Mouse (Mus musculus): ENCODE data around the gene Icmt.
A peak's percentile ranks its signal among the peaks of the same experiment; 100 is the strongest.

The Icmt gene

DNA sequence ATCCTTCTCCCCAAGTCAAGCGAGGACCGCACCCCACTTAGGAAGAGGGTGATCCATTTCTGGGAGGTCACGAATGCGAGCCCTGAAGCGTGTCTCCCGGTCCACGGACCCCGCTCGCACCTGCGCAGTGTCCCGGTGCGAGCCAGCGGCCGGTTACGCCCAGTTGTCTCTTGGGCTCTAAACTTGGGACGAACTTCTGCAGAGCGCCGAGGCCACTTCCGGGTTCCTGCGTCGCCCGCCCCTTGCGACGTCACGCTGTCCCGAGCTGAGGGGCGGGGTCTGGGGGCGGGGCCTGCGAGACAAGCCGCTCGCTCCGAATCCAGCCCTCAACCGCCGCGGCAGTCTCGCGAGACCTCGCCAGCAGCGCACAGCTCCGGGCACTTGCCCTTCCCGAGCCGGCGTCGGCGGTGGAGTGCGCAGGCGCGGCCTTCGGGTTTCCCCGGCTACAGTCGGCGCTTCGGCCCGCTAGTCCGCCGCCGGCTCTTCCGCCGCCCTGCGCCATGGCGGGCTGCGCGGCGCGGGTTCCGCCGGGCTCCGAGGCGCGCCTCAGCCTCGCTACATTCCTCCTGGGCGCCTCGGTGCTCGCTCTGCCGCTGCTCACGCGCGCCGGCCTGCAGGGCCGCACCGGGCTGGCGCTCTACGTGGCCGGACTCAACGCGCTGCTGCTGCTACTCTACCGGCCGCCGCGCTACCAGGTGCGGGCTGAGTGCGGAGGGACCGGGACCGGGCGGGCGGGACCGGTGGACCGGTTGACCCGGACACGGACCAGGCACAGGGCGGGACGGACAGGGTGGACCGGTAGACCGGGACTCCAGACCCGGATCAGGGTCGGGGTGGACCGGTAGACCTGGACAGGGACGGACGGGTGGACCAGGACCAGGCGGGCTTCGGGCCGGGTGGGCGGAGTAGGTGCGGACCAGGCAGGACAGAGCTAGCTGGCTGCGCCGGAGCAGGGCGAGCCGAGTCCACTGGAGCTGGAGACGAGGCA is at the start of gene Icmt:
Icmt (plus strand) TSS at position 354 of the 988 bp plus-strand sequence.
- peak; percentile 99 for DNase-seq (ENCODE audit: inconsistent ontology term)

DNA sequence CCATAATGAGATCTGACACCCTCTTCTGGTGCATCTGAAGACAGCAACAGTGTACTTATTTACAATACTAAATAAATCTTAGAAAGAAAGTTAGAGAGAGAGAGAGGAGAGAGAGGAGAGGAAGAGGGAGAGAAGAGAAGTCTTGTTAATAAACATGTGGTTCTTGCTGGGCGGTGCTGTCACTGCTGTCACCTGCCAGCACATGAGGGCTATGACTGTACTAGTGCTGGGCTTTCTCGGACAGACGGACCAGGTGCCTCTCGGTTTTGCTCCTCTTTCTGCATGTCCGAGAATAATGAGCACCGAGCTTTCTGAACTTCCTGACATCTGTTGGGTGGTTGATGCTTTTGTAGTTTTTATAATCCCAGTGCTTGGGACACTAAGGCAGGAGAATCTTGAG is 46.4 kb upstream of the Icmt start:
- DNase-seq (ENCODE audit: inconsistent ontology term): no peak

DNA sequence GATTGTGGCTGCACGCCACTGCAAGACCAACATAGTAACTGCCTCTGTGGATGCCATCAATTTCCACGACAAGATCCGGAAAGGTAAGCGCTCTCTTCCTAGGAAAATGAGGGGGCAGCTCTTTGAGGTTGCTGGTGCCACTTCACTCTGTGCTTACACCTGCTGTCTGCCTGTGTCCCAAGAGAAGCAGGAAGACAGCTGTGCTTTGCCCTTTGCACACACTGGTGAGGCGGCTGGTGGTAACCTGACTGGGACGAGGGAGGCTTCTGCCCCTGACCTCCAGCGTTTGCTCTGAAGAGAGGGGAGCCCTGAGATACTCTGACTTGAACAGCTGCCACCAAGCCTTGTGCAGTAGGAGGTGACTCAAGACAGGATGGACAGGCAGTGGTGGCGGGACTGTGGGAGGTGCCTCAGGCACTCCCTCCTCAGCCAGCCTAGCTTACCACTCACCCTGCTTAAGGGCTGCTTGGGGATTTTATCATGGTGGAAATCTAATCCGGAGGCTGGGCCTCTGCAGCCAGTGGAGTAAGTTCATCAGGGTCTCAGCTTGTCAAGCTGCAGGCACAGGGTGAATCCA is 43.8 kb upstream of the Icmt start:
- no peak for DNase-seq (ENCODE audit: inconsistent ontology term)

DNA sequence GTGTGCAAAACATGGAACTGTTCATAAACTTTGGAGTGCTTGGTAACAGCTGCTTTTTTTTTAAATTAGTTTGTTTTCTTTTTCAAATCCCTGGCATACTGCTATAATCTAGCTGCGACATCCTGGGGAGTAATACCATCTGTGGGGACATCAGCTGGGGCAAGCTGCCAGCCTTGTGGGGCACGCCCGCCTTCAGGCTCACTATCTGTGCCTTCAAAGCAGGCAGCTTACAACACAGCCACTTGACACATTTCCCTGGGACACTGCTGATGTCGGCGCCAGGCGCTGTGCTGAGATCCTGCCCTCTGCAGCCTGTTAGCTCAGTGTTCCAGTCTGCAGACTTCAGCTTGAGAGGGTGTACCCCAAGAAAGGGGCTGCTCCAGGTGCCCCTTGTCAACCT is 40.0 kb upstream of the Icmt start:
- peak; percentile 51 for DNase-seq (ENCODE audit: inconsistent ontology term)

DNA sequence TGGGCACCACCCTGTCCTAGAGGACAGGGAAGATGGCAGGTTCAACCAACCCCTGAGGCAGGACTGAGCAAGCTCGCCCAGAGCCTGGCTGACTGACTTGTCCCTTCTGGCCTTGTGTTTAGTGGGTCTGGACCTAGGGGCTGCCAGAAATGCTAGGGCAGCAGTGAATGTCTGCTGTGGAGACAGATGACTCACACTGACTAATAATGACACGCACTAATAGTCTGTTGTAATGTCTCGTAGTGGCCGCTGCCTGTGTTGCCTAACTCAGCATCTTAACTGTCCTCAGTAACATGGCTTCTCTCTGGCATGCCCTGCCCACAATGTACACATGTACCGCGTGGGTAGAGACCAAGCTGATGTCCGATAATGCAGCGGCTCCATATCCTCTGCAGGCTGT is 36.6 kb upstream of the Icmt start:
- DNase-seq (ENCODE audit: inconsistent ontology term): peak; percentile 57

DNA sequence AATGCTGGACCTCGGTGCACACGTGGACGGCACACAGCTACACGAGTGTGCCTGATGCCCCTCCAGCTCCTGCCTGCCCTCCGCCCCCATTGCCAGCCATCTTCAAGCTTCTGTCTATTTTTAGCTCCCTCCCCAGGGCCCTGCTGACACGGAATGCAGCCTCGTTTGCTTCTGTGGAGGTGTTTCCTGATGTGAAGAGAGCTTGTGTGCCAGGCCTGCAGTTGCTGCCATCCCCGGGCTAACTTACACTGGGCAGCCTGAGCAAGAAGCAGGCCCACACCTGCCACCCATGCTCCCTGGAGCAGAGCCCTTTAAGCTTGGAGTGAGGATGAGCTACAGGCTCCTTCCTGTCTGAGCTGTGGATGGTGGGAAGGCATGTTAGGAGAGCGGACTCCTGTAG is 34.8 kb upstream of the Icmt start:
- DNase-seq (ENCODE audit: inconsistent ontology term): no peak

DNA sequence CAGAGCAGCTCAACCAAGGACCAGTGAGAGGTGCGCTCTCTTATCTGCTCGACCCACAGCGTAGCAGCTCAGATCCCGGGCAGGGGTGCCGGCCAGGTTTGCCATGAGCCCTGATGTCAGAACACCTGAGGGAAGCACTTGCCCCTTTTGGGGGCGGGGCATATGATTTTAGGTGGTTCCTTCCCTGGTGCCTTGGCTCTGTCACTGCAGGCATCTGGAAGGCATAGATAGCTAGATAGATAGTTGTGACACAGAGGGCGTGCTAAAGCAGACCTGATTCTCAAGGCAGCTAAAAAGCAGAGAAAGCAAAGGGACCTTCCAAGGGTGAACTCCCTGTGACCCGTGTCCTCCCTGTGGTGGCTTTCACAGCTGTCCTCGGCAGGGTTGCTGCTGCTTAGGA is 33.9 kb upstream of the Icmt start:
- no peak for DNase-seq (ENCODE audit: inconsistent ontology term)

DNA sequence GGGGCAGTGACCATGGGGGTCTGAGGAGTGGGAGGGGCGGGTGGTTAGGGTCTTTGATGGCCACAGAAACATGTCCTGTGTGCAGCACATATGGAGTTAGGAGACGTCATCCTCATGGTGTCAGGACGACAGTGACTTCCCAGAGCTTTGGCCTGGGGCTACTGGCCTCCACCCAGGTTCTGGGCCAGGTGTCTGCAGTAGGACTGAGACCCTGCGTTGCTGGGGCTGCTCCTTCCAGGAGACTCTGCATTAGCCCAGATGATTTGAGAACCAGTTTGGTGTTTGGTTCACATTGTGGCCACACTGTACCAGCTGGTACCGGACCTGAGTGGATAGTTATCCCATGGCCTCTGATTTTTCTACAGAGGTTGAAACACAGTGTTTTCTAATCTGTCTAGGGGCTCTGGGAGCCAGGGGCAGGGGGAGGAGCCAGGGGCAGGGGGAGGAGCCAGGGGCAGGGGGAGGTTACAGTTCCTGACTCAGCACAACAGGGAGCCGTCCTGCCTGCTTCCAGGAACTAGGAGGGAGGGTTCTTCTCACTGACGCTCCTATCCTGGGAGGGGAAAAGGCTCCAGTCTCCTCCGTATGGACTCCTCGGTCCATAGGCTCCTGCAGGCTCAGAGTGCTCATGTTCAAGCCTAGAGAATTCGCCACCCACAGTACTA is 33.4 kb upstream of the Icmt start:
- DNase-seq (ENCODE audit: inconsistent ontology term): peak; percentile 64

DNA sequence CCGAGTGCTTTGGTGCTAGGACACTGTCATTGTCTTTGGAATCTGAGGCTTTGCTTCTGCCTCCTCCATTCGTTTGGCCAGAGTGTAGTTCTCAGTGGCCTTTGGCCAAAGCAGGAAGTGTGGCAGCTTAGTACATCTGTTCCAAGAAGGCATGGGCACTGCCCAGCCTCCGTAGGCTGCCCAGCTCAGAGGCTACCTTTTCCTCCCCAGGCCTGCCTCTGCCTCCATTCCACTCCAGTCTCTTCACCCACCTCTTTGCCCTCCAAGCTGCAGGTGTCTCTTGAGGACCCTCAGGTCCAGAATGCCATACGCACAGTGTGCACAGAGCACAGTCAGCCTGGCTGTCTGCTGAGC is 32.9 kb upstream of the Icmt start:
- DNase-seq (ENCODE audit: inconsistent ontology term): no peak

DNA sequence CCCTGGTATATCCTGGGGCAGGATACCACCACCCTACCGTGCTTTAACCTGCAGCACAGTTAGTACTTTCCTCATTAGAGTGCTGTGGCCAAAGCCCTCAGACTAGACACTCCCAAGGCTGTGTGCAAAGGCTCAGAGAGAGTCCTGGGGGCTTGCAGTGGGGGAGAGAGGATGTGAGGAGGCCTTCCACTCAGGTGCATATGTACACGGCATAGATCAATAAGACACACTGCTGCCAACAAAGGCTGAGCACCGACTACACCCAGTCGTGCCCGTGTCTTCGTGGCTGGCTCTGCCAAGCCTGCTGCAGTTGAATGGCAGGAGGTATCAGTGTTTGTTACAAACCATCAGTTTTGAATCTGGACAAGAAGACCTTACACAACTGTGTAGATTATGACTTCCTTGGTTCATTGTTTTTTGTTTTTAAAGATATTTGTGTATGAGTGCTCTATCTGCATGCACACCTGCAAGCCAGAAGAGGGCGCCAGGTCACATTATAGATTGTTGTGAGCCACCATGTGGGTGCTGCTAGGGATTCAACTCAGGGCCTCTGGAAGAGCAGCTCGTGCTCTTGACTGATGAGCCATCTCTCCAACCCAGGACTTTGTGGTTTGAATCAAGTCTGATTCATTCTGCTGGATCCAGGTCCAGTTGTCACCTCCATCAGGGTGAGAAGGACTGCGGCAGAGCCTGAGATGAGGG is 32.0 kb upstream of the Icmt start:
- no peak for DNase-seq (ENCODE audit: inconsistent ontology term)

DNA sequence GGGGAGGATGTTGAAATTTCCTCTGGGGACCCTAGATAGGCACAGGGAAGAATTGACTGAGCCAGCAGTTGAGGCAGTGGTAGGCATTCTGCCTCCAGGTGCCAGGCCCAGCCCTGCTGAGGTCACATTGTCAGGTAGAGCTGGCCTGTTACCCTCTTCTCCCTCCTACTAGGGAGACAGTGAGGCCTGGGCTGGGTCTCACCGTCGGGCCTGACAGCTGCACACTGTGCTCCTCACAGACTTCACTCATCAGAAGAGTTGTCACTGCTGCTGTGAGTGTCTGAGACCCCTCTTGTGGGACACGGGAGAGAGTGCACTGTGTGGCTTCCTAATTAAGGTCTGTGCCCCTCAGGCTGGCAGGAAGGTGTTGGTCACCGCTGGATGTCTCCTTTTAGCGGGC is 31.2 kb upstream of the Icmt start:
- no peak for DNase-seq (ENCODE audit: inconsistent ontology term)

DNA sequence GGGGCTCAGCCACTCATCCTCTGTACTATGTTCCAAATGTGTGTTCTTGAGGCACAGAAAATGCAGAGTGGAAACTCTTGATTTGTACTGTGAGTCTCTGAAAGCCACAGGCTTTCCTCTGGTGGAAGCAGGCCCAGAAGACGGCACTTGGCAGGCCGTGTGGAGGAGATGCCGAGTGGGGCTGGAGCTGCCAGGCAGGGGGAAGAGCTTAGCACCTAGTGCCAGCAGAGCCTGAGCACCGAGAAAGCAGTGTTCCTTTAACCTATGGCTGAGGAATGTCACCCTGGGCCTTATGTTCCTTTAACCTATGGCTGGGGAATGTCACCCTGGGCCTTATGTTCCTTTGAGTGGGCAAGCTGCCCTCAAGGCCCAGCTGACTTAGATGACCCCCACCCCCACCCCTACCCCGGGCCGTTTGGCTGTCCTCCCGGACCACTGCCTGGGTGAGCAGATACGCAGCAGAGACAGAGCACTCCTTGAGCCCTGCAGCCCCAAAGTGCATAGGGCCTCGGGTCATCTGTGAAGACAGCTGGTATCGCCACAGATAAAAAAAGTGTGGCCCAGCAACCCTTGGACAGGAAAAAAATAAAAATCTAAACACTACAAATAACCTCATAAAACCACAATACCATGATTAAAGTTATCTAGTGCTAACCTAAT is 30.7 kb upstream of the Icmt start:
- DNase-seq (ENCODE audit: inconsistent ontology term): peak; percentile 61

DNA sequence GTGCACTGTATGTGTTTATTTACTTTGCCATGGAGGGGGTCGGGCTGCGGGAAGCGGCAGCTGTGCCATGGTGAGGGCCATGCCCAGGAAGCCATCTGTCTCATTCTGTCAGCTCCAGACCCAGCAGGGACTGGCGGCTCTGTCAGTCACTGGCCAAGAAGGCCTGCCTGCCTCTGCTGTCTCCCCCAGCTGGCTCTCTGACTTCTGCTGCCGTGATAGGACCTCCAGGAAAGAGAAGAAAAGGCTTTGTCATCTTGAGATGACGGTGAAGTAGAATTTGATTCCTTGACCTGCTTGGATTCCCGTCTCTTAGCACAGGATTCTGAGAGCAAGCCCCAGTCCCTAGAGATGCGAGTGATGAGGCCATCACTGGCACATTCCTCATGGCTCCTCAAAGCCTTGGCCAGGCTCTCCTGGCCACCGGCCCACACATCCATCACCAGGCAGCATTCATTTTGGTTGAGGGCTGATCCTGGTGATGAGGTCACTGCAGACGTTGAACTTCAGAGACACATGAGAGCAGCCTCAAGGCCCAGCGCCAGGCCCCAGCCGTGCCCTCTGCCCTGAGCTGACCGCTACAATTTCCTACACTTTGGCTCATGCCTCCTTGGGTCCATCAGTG is 29.2 kb upstream of the Icmt start:
- peak; percentile 93 for DNase-seq (ENCODE audit: inconsistent ontology term)

DNA sequence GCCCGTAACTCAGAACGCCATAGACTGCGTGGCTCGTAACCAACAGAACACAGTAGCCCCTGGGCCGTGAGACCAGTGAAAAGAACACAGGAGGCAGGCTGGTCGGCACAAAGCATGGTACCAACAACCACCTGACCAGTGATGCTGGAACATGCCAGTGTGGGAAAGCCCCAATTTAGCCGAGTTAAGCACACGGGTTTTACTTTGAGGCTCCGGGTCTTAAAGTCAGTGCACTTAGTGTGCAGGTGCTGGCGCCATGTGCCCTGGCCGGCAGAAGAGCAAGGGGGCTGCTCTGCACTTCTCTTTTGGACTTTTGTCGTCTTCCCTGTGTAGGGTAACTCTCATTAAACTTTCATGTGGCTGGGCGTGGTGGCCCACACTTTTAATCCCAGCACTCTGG is 27.1 kb upstream of the Icmt start:
- no peak for DNase-seq (ENCODE audit: inconsistent ontology term)

DNA sequence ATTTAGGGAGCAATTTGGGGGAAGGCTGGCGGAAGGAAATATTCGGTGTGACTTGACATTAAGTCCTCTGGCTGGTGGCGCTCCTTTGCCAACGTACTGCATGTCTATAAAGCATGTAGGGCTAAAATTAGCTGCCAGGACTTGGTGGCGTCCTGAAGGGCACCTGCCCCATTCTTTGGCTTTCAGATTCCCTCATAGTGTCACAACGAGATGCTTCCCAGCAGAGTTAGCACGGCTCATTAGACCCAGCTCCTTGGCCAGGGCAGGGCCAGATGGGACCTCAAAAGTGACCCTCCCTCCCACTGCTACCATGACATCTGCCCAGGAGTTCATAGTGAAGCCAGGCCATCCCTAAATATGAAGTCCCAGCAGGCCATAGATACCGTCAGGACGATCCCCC is 26.4 kb upstream of the Icmt start:
- no peak for DNase-seq (ENCODE audit: inconsistent ontology term)

DNA sequence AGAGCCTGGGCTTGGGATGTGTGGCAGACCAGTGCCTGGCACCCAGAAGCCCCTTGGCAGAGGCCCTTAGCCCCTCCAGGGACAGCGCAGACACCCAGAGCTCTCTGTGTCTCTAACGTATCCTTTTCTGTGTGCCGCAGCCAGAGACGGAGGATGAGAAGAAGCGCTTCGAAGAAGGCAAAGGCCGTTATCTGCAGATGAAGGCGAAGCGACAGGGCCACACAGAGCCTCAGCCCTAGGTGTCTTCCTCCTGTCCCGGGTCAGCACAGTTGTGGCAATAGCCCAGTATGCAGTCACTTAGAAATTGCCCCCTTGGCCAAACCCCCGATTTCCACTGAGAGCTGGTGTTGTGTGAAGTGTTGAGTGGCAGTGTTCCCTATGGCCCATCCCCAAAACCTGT is 25.7 kb upstream of the Icmt start:
- DNase-seq (ENCODE audit: inconsistent ontology term): no peak

DNA sequence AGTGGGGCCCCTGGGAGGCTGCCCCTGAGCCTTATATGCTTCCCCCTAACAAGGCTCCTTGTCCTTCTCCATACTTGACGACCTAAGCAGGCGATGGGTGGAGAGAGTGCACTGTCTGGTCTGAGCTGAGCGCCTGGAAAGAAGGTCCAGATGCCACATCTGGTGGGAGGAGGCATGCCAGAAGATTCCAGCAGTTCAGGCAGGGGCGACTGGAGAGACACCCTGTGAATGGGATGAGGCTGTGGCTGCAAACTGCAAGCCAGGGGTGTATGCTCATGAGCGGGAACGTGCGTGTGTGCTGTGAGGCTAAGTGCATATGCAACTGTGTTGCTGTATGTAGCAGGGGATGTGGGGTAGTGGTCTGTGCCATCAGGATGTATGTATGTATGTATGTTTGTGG is 25.0 kb upstream of the Icmt start:
- DNase-seq (ENCODE audit: inconsistent ontology term): no peak

DNA sequence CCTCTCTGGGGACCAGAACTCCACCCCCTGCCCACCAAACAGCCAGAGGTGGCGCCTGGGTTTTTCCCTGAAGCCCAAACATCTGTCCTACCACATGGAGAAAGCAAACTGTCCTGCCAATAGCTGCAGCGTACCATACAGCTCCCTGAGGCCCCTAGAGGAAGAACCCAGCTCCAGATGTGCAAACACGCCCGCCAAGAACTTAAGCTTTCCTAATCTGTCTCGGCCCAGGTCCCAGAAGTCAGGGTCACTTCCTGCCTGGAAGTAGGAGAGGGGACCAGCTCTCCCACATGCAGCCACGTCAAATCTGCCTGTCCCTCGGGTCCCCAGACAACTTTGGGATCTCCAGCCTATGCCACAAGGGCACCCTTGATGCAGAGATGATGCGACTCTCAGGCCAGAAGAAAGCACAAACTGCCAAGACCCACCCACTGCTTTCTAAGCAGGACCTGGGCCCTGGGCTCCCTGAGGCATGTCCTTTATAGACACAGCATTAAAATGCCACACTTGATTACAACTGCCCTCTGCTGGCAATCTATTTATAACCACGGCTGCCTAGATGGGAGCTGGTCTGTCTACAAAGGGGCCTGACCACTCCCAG is 24.5 kb upstream of the Icmt start:
- peak; percentile 60 for DNase-seq (ENCODE audit: inconsistent ontology term)

DNA sequence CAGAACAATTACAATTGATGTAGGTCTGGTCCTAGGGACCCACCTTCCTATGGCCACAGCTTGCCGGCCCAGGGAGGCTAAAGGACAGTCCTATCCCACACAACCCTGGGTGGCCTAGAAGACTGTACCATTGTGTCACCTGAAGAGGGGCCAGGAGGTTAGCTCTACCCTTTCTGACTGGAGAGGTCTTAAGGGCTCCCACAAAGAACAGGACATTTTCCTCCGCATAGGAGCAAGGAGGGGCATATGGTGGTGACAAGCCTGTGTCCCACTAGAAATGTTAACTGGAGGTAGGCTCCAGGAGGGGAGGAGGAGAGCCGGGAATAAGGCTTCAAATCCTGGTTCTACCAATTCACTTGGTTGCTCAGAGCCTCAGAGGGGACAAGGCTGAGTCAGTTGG is 23.8 kb upstream of the Icmt start:
- DNase-seq (ENCODE audit: inconsistent ontology term): no peak

DNA sequence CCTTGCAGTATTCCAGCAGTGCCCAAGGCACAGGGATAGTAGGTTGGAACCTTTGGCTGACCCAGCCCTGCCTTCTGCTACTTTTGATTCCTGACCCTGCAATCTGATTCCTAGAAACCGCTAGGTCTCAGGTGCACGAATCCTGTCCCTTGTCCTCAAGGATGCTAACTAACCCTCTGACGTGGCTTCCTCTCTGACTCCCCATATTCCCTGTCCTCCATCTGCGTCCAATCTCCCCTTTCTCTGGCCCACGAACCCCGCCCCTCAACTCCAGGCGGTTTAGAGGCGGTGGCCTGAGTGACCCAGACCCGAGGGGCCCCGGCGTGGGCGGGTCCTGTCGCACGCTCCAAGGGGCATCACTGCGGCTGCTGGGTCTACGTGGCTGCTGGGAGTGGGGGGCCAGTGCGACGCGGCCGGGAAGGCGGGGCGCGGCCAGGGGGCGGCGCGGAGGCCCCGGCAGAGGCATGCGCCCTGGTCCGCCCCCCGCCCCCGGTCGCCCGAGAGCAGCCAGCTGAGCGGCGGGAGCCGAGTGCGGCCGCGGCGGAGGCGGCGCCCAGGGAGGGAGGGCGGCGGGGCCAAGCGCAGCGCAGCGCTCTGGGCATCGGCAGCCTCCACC is 23.3 kb upstream of the Icmt start, which contains the start of gene Gpr153:
Gpr153 (plus strand) TSS at position 612 of the 616 bp plus-strand sequence.
- peak; percentile 92 for DNase-seq (ENCODE audit: inconsistent ontology term)

All from Muller cell, postnatal 12 days (primary cell).